ENCODE assay signal across 23 mouse cellular contexts in the genomic region with DNA sequence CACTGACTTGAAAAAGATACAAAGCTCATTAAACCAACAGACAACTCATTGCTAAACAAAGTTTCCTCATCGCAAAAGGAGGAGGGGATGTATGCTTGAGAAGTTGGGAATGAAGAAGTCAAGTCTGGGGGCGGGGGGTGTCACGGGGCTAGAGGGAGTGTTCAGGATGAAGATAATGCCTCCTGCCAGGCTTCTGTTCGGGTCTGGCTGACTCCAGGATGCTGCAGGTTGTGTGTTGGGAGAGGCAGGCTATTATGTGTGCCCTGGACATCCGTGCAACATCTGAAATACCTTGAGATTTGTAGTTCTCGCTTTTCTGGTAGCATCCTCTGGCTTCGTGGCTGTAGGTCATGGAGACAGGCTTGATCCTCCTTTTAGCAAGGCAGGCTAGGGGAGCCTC. TPM values are rescaled to one million over a fixed set of nuclear protein-coding genes. Genes with fewer than 3 reads are reported as not detected.
"Had no signal": no experiment of that assay in that cellular context is flagged by ENCODE, and none has a peak within 500 bp of the region (broad histone marks: within the 10 kb centered on the region; RNA-seq: fewer than 3 reads in every experiment).

No protein-coding gene starts in this region.

- H3K36me3 ChIP-seq: limb, embryonic 10.5 days; limb, embryonic 13.5 days; liver, embryonic 12.5 days; liver, embryonic 15.5 days; lung, embryonic 15.5 days; midbrain, embryonic 10.5 days; midbrain, embryonic 13.5 days; neural tube, embryonic 12.5 days; neural tube, embryonic 15.5 days had no signal

- H3K9ac ChIP-seq: limb, embryonic 13.5 days; liver, embryonic 12.5 days; liver, embryonic 15.5 days; lung, embryonic 15.5 days; midbrain, embryonic 13.5 days; neural tube, embryonic 12.5 days; neural tube, embryonic 15.5 days had no signal

- H3K9me3 ChIP-seq: limb, embryonic 10.5 days; limb, embryonic 13.5 days; liver, embryonic 12.5 days; liver, embryonic 15.5 days; lung, embryonic 15.5 days; megakaryocyte, embryonic 14.5 days; midbrain, embryonic 10.5 days; midbrain, embryonic 13.5 days; neural tube, embryonic 12.5 days; neural tube, embryonic 15.5 days had no signal

- ATAC-seq: midbrain, embryonic 13.5 days had no signal

- H3K4me1 ChIP-seq: lung, embryonic 15.5 days; neural tube, embryonic 12.5 days; neural tube, embryonic 15.5 days had no signal

- H3K4me3 ChIP-seq: limb, embryonic 10.5 days; limb, embryonic 13.5 days; liver, embryonic 12.5 days; liver, embryonic 15.5 days; lung, embryonic 15.5 days; megakaryocyte, embryonic 14.5 days; midbrain, embryonic 10.5 days; midbrain, embryonic 13.5 days; neural tube, embryonic 12.5 days; neural tube, embryonic 15.5 days had no signal

- H3K27ac ChIP-seq: limb, embryonic 10.5 days; limb, embryonic 13.5 days; liver, embryonic 12.5 days; liver, embryonic 15.5 days; lung, embryonic 15.5 days; midbrain, embryonic 10.5 days; midbrain, embryonic 13.5 days; neural tube, embryonic 12.5 days; neural tube, embryonic 15.5 days had no signal

- DNase-seq: kidney, adult 18-20 months; kidney, adult 9 months; kidney, postnatal 14 days; kidney, postnatal 4 days; liver; lung, adult 18-20 months; lung, postnatal 10 days; lung, postnatal 36 days; right cerebral cortex, adult 18-20 months; right cerebral cortex, postnatal 14 days; spleen, adult 18-20 months; thymus, postnatal 25 days had no signal

- H3K4me2 ChIP-seq: limb, embryonic 13.5 days; liver, embryonic 12.5 days; liver, embryonic 15.5 days; lung, embryonic 15.5 days; midbrain, embryonic 13.5 days; neural tube, embryonic 12.5 days; neural tube, embryonic 15.5 days had no signal

RNA-seq across cellular contexts. Expression of gene Gm42957, which starts 43.2 kb away (rescaled TPM):
- polyA plus RNA-seq: liver, embryonic 15.5 days; thymus, postnatal 0 days had no signal
